ENCODE assay signal across 8 mouse cellular contexts in genomic region chr9:120501191-120501902, GRCm38 (mm10). TPM values are rescaled to one million over a fixed set of nuclear protein-coding genes. Genes with fewer than 3 reads are reported as not detected.
DNase-seq lines count a peak whose midpoint lies in the region; ATAC-seq and TF ChIP-seq lines count a peak whose summit lies in the region.

No protein-coding gene starts in this region.

- no peak overlapping the region for H3K9ac ChIP-seq in liver, embryonic 11.5 days (ENCODE audit: low read depth, low read length)
- H3K9ac ChIP-seq in CH12.LX (ENCODE audit: insufficient read depth, low read depth): no peak overlapping the region
- H3K9ac ChIP-seq in liver, embryonic 14.5 days (replicated peaks): no peak overlapping the region

- TF ChIP-seq POLR2A in CH12.LX (IDR thresholded peaks at IDR 0.05; ENCODE audit: low read depth, low read length): no peak

- H3K27me3 ChIP-seq in liver, embryonic 11.5 days (replicated peaks; ENCODE audit: control insufficient read depth, insufficient read depth, low read length): no peaks in the 10 kb centered on the region
- H3K27me3 ChIP-seq in CH12.LX (replicated peaks): no peaks in the 10 kb centered on the region
- no peaks in the 10 kb centered on the region for H3K27me3 ChIP-seq in liver, embryonic 14.5 days (ENCODE audit: control insufficient read depth, insufficient read depth, low read length)

- peak; percentile 83 for TF ChIP-seq RAD21 in CH12.LX (IDR thresholded peaks at IDR 0.05; ENCODE audit: low read depth, low read length)

- H3K79me2 ChIP-seq in CH12.LX (replicated peaks; ENCODE audit: control insufficient read depth, extremely low read depth, insufficient read depth, poor library complexity, severe bottlenecking): no peaks in the 10 kb centered on the region

- peak; percentile 73 to 85 for TF ChIP-seq CTCF in CH12.LX (conservative IDR thresholded peaks at IDR 0.05 in 1 of 2, IDR thresholded peaks at IDR 0.05 in 1 of 2; ENCODE audit: low read depth in 2 of 2, low read length in 2 of 2)
- TF ChIP-seq CTCF in liver, embryonic 14.5 days (IDR thresholded peaks at IDR 0.05; ENCODE audit: low read depth): peak; percentile 73

- peaks cover under 1% of the 10 kb centered on the region; the same call in 1 of the 2 replicates for H3K9me3 ChIP-seq in liver, embryonic 11.5 days (ENCODE audit: control insufficient read depth, low read length)
- H3K9me3 ChIP-seq in CH12.LX (replicated peaks; ENCODE audit: low read length): peaks cover 5% of the 10 kb centered on the region
- H3K9me3 ChIP-seq in liver, embryonic 14.5 days (ENCODE audit: control insufficient read depth, low read length): no peaks in the 10 kb centered on the region

- no peak for TF ChIP-seq EP300 in CH12.LX (IDR thresholded peaks at IDR 0.05; ENCODE audit: low read length)
- TF ChIP-seq EP300 in liver, embryonic 14.5 days (IDR thresholded peaks at IDR 0.05; ENCODE audit: low read depth): no peak

- H3K27ac ChIP-seq in liver, embryonic 11.5 days (ENCODE audit: low read depth, low read length): no peak overlapping the region
- H3K27ac ChIP-seq in CH12.LX (ENCODE audit: insufficient read depth, low read depth): no peak overlapping the region
- no peak overlapping the region for H3K27ac ChIP-seq in liver, embryonic 14.5 days

- no peak overlapping the region for H3K4me2 ChIP-seq in liver, embryonic 11.5 days
- H3K4me2 ChIP-seq in CH12.LX (ENCODE audit: insufficient read depth, low read depth, poor library complexity, severe bottlenecking): no peak overlapping the region
- H3K4me2 ChIP-seq in liver, embryonic 14.5 days (ENCODE audit: low read depth): no peak overlapping the region

- 33% methylated on average over 10 of the region's 10 CpGs for WGBS in liver, embryonic 11.5 days
- WGBS in liver, embryonic 14.5 days (ENCODE audit: insufficient replicate concordance): 25% methylated on average over 10 of the region's 10 CpGs

- dilution Hi-C loops in CH12.LX (cut with MboI; ENCODE audit: extremely low pct_ligation_motif_present, extremely low pct_unique_long_range_greater_than_20kb, low sequenced_read_pairs): no loop called here

- in situ Hi-C loops in CH12.LX (cut with MboI; ENCODE audit: low pct_ligation_motif_present, low pct_unique_long_range_greater_than_20kb, low sequenced_read_pairs): loop anchor here (5.0 kb wide), 1 partner anchor 66 kb away; no protein-coding TSS in a partner anchor

- DNase-seq in liver (peak; percentile 35), CH12.LX (ENCODE audit: extremely low read depth) (peak; percentile 41), MEL-GATA-1-ER (ENCODE audit: extremely low read depth, low read depth) (peak; percentile 13)
- DNase-seq in liver, embryonic 11.5 days (ENCODE audit: low spot score): no peak
- no peak for DNase-seq in liver, embryonic 14.5 days (ENCODE audit: low read depth in 3 of 3, low spot score in 3 of 3)
- DNase-seq in adrenal gland, adult 8-10 months: no peak
- DNase-seq in thymus, postnatal 25 days: no peak
- DNase-seq in ovary, postnatal 14 days (ENCODE audit: low spot score): no peak

- H3K4me1 ChIP-seq in liver, embryonic 11.5 days (replicated peaks; ENCODE audit: control insufficient read depth, insufficient read depth, low read length): no peaks in the 10 kb centered on the region
- H3K4me1 ChIP-seq in CH12.LX (ENCODE audit: control insufficient read depth in 1 of 2, insufficient read depth in 2 of 2): peaks cover 0 to 7% of the 10 kb centered on the region in 2 experiments; a peak in 2 of 4 replicates
- H3K4me1 ChIP-seq in liver, embryonic 14.5 days (replicated peaks; ENCODE audit: control insufficient read depth in 2 of 2, insufficient read depth in 2 of 2, low read length in 1 of 2): peaks cover 0 to 2% of the 10 kb centered on the region in 2 experiments; a peak in 2 of 4 replicates

- ATAC-seq in liver, embryonic 11.5 days (replicated peaks; ENCODE audit: low FRiP score): no peak
- ATAC-seq in liver, embryonic 14.5 days (ENCODE audit: insufficient read depth): no peak

- H3K36me3 ChIP-seq in liver, embryonic 11.5 days (ENCODE audit: control insufficient read depth, insufficient read depth, low read length): no peaks in the 10 kb centered on the region
- peaks cover 0 to 11% of the 10 kb centered on the region in 2 experiments for H3K36me3 ChIP-seq in CH12.LX (replicated peaks in 1 of 2; ENCODE audit: control insufficient read depth in 1 of 2, insufficient read depth in 1 of 2, low read length in 1 of 2)
- no peaks in the 10 kb centered on the region for H3K36me3 ChIP-seq in liver, embryonic 14.5 days (replicated peaks; ENCODE audit: control insufficient read depth, insufficient read depth, low read depth)

- H3K4me3 ChIP-seq in liver, embryonic 11.5 days (ENCODE audit: low read depth, low read length): no peak overlapping the region
- no peak overlapping the region for H3K4me3 ChIP-seq in CH12.LX (replicated peaks in 1 of 3; ENCODE audit: low read depth in 2 of 3, low read length in 2 of 3, poor library complexity in 1 of 3)
- H3K4me3 ChIP-seq in liver, embryonic 14.5 days (ENCODE audit: insufficient read depth in 1 of 2, low read depth in 2 of 2, low read length in 2 of 2): no peak overlapping the region

TF ChIP-seq in CH12.LX, 34 proteins besides CTCF, POLR2A, EP300 and RAD21:
- TF ChIP-seq TBP (conservative IDR thresholded peaks at IDR 0.05; ENCODE audit: low read depth, low read length) (no peak), MEF2A (IDR thresholded peaks at IDR 0.05; ENCODE audit: borderline replicate concordance, low read depth, low read length) (no peak), PAX5 (IDR thresholded peaks at IDR 0.05; ENCODE audit: low read length) (no peak), MYC (IDR thresholded peaks at IDR 0.05; ENCODE audit: low read depth, low read length) (peak; percentile 36; the same call in 1 of the 2 replicates), JUN (IDR thresholded peaks at IDR 0.05; ENCODE audit: insufficient read depth, low read depth, low read length) (no peak), ZC3H11A (IDR thresholded peaks at IDR 0.05; ENCODE audit: low read depth, low read length) (no peak), SMC3 (IDR thresholded peaks at IDR 0.05; ENCODE audit: low read depth, low read length) (peak; percentile 50), TCF12 (IDR thresholded peaks at IDR 0.05; ENCODE audit: low read depth, low read length) (no peak), NELFE (IDR thresholded peaks at IDR 0.05; ENCODE audit: low read depth, low read length) (peak; percentile 24; the same call in 1 of the 2 replicates)

RNA-seq across cellular contexts. Expression of gene Eif1b, which starts 9.3 kb away (rescaled TPM):
- 166 and 171 TPM in 2 replicates for polyA plus RNA-seq in liver, embryonic 11.5 days (2014; fragmentation: Nextera tagmentation; extraction: Ambion mirVana)
- total RNA-seq in CH12.LX (2012; rRNA removed): 30.1 and 34.7 TPM in 2 replicates
- total RNA-seq in CH12.LX (2014; rRNA removed): 54.1 and 56.8 TPM in 2 replicates
- 75.9 and 76.1 TPM in 2 replicates for polyA plus RNA-seq in CH12.LX (2012; ENCODE audit: insufficient read length, low read depth)
- 20.8 and 30.6 TPM in 2 replicates for polyA plus RNA-seq in liver, embryonic 14.5 days (2012; rRNA removed)
- polyA plus RNA-seq in liver, embryonic 14.5 days (2014; fragmentation: Nextera tagmentation; extraction: Ambion mirVana): 70.0 and 71.4 TPM in 2 replicates
- total RNA-seq in adrenal gland, adult 8-10 months (2022): 10 to 100 TPM; 53.1 to 71.1 (median 66.6) TPM

RNA-seq across cellular contexts. Expression of gene Entpd3, which starts 38.3 kb away (rescaled TPM):
- polyA plus RNA-seq in liver, embryonic 11.5 days (2014; fragmentation: Nextera tagmentation; extraction: Ambion mirVana): 0.12 and 0.22 TPM in 2 replicates
- total RNA-seq in CH12.LX (2012; rRNA removed) (0.04 TPM in 1 of 2 replicates, not detected in the other), CH12.LX (2014; rRNA removed) (not detected in 2 replicates)
- not detected in 2 replicates for polyA plus RNA-seq in CH12.LX (2012; ENCODE audit: insufficient read length, low read depth)
- polyA plus RNA-seq in liver, embryonic 14.5 days (2012; rRNA removed): 0.01 and 0.02 TPM in 2 replicates
- polyA plus RNA-seq in liver, embryonic 14.5 days (2014; fragmentation: Nextera tagmentation; extraction: Ambion mirVana): not detected in 2 replicates
- 1 to 10 TPM in 2 of 4 experiments, under 1 TPM in 2; 0.15 to 4.7 (median 1.6) TPM for total RNA-seq in adrenal gland, adult 8-10 months (2022)

Comparison
In these comparisons a context has a peak if more than half of its experiments do, and no peak if none do; other contexts are left out.
1. DNase-seq: peak in liver (single experiment), CH12.LX (single experiment) and MEL-GATA-1-ER (single experiment); none in liver, embryonic 11.5 days (single experiment), liver, embryonic 14.5 days (0 of 3), adrenal gland, adult 8-10 months (single experiment), thymus, postnatal 25 days (single experiment) and ovary, postnatal 14 days (single experiment).